Mouse (Mus musculus) CD8-positive naive resting alpha-beta T cell, adult 57 days (primary cell): ENCODE results near the gene Snapc1. TPM values are rescaled to one million over a fixed set of nuclear protein-coding genes. Genes with fewer than 3 reads are reported as not detected.

Experiments
- total RNA-seq: library from RNA; stranded (reverse); gene quantifications from one replicate; pipeline ENCODE4 v1.2.4, GENCODE M21; 2023

Gene Snapc1
- total RNA-seq: 36.4 TPM

GRCm38 (mm10) chr12:73964291-73965281 is at the start of gene Snapc1:
TSS of gene Snapc1 (plus strand) at chr12:73964481.

GRCm38 (mm10) chr12:73937353-73937752 is 26.9 kb upstream of the Snapc1 start, which contains the start of gene Gm49321:
TSS of gene Gm49321 (plus strand) at chr12:73937653.

GRCm38 (mm10) chr12:73997297-73998127 is 33.2 kb downstream of the Snapc1 start, which contains the start of gene Syt16:
TSS of gene Syt16 (plus strand) at chr12:73997661.

Other genes starting within 250 kb of the Snapc1 start
- 88.3 TPM for gene Hif1a, start 63.1 kb upstream of the Snapc1 start, total RNA-seq
- 11.3 TPM for gene Gm49321, start 26.8 kb upstream of the Snapc1 start, total RNA-seq
- not detected for gene Syt16, start 33.2 kb downstream of the Snapc1 start, total RNA-seq